Mouse (Mus musculus): ENCODE measurements around the gene Cdc42bpg.
A peak's percentile ranks its signal among the peaks of the same experiment; 100 is the strongest.

GRCm38 (mm10) chr19:6260946-6261345 lies 45.3 kb upstream of the Cdc42bpg start:
- TF ChIP-seq CTCF (IDR thresholded peaks at IDR 0.05; ENCODE audit: low read depth, low read length) = peak; percentile 21; the same call in 1 of the 2 replicates
- no peak for TF ChIP-seq POLR2A (IDR thresholded peaks at IDR 0.05; ENCODE audit: borderline replicate concordance, low read depth, low read length)
